Mouse (Mus musculus) embryonic stem cell, embryonic (primary cell): ENCODE results near the gene Rab3il1.
"Not testable (repeated sequence)": the region's sequence is repeated elsewhere in the genome, so short reads cannot be mapped to it uniquely, and the experiment has no call there.

Experiments used
- CTCF ChIA-PET, 4 experiments: fragments of 300-600 bp in 2 of 4; fragments of 350-600 bp in 2 of 4; sonication (Branson Sonifier 250); formaldehyde crosslinking; loops; one replicate each; lab custom pipeline; 2022; ENCODE audit warnings: inconsistent platforms in 2 of 4; lab: Charles Lee
- POLR2A ChIA-PET, 4 experiments: fragments of 300-600 bp in 2 of 4; fragments of 350-600 bp in 2 of 4; sonication (Branson Sonifier 250); formaldehyde crosslinking; loops; one replicate each; lab custom pipeline; 2022; ENCODE audit warnings: antibody characterized with exemption in 4 of 4, inconsistent platforms in 1 of 4; lab: Charles Lee

The Rab3il1 gene

DNA sequence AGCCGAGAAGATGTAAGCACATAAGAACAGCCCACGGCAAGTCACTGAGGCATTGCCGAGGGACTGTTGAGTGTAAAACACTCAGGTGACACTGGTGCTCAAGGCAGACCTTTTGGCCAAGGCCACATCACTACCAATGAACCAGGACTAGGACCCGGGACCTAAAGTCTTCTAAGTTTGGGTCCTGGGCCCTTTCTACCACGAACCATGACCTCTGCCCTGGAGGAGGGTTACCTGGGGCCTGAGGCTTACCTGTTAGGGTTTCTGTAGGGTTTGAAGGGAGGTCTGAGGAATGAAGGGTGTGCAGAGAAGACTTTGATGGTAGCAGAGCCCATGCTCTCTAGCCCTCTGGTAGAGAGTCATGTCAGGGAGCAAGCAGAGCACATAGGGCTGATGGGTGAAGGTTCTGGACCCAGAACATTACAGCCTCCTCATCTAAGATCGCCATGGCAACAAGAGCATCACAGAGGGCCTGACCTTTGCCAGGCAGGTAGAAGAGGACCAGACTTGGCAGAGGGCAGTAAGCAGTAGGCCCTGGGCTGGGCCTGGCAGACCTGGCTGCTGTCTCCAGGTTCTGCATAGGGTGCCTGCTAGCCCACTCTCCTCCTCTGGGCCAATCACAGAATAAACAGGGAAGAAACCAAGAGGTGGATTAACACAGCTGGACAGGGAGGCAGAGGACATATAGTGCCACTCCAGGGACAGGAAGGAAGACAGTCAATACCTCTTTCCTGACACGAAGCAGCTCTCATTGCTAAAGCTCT, at the start of gene Rab3il1, which contains the start of gene Best1:
Rab3il1 (plus strand) TSS at position 464 of the 764 bp plus-strand sequence.
Best1 (minus strand) TSS at position 428 of the 764 bp plus-strand sequence.
- POLR2A ChIA-PET, result interaction anchor here in 2 of 4 experiments (0.6 to 8.1 kb wide), 2 partner anchors 12 to 754 kb away, joined by 10 to 39 read pairs; no protein-coding TSS in a partner anchor
- CTCF ChIA-PET, result interaction anchor here in 3 of 4 experiments (0.6 to 3.4 kb wide), 6 partner anchors 10 to 33 kb away, joined by 3 to 25 read pairs (median 10); no protein-coding TSS in a partner anchor

DNA sequence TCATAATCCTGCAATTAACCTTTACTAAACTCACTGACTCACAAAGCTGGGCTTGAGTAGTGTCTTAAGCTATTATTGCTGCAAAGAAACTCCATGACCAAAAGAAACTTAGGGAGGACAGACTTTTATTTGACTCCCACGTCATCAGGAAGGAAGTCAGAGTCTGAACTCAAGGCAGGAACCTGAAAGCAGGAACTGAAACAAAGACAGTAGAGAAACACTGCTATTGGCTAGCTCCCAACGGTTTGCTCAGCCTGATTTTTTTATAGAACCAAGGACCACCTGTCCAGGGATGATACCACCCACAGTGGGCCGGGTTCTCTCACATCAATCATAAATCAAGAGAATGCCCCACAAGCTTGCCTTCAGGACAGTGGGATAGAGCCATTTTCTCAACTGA, 49.1 kb upstream of the Rab3il1 start:
- POLR2A ChIA-PET, result interaction anchor here in 2 of 4 experiments (0.7 to 1.3 kb wide), 3 partner anchors 30 to 61 kb away, joined by 3 read pairs; no protein-coding TSS in a partner anchor
- CTCF ChIA-PET, result no interaction called here

GRCm38 (mm10) chr19:9952912-9953311, 48.6 kb upstream of the Rab3il1 start:
- ChIA-PET POLR2A (interaction anchor here in 2 of 4 experiments (0.8 to 1.3 kb wide), 3 partner anchors 28 to 61 kb away, joined by 3 read pairs; no protein-coding TSS in a partner anchor), CTCF (no interaction called here)

DNA sequence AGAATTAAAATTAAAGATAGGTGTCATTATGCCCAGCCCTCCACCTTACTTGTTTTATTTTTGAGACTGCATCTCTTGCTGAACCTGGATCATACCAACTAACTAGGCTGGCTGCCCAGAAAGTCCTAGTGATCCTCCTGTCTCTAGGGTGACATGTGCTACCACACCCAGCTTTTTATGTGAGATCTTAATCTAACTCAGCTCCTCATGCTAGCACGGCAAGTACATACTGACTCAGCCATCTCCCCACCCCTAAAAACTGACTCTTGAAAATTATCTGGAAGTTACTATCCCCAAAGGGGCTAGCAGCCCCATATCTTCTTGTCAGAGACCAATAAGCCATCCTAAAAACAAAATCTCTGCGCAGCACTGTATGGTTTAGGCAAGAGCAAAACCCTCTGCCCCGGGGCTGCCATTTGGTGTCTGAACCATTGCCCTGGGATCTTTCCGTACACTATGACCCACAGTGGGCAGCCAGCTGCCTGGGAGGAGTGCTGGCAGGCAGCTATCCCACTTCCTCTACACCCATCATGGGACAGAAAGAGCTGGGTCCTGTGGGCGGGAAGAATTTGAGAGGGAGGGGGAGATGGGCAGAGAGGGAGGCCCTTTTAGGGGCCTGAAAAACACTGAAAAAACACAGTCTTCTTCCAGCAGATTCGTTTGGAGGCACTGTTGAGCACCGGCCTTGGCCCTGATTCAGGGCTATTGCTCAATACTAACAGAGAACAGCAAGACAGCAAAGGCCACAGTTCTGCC, 47.2 kb upstream of the Rab3il1 start:
- POLR2A ChIA-PET, result interaction anchor here in 3 of 4 experiments (1.4 to 2.4 kb wide), 6 partner anchors 14 to 39 kb away, joined by 3 to 6 read pairs (median 4); no protein-coding TSS in a partner anchor
- CTCF ChIA-PET, result interaction anchor here in 1 of 4 experiments (0.7 kb wide), 1 partner anchor 144 kb away, joined by 4 read pairs; no protein-coding TSS in a partner anchor

DNA sequence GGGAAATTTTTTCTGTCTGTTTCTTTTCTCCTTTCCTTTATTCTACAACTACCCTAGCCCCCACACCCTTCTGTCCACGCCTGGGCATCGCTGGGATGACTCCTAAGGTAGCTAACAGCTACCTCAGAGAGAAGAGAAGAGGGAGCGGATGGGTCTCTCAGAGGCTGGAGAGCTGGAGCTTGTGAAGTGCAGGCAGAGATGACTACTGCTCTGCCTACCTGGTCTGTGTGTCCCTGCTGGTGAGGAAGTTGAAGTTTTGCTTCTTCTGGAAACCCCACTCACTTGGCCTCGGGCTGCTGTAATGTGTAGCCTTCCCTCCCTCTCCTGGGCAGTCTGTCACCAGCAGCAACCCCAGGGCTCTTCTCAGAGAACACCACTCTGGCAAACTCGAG, 46.7 kb upstream of the Rab3il1 start:
- POLR2A ChIA-PET, result interaction anchor here in 3 of 4 experiments (1.4 to 2.4 kb wide), 6 partner anchors 15 to 38 kb away, joined by 3 to 6 read pairs (median 4); no protein-coding TSS in a partner anchor
- CTCF ChIA-PET, result interaction anchor here in 1 of 4 experiments (0.7 kb wide), 1 partner anchor 144 kb away, joined by 4 read pairs; no protein-coding TSS in a partner anchor

DNA sequence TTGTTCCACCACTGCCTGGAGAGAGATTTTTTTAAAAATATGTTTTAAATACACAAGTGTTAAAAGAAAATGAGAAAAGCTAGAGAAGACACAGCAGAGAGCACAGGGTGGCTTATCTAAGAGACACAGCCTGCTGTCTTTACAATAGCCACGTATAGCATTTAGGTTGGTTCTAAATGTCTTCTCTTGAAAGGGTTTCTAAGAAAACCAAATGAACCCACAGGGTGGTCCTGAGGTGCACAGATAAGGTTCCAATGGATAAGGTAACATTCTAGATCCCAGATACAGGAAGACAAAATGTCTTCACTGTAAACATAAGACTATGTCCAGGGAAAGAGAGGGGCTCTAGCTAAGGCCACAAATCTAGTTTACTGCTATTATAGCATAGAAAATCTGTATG, 46.0 kb upstream of the Rab3il1 start:
- CTCF ChIA-PET, result interaction anchor here in 1 of 4 experiments (0.6 kb wide), 1 partner anchor 31 kb away, joined by 3 read pairs; no protein-coding TSS in a partner anchor
- POLR2A ChIA-PET, result interaction anchor here in 3 of 4 experiments (1.4 to 2.4 kb wide), 6 partner anchors 20 to 37 kb away, joined by 3 to 5 read pairs (median 4); no protein-coding TSS in a partner anchor

GRCm38 (mm10) chr19:9956624-9957388, 44.7 kb upstream of the Rab3il1 start:
- CTCF ChIA-PET, result interaction anchor here in 2 of 4 experiments (0.5 to 0.7 kb wide), 2 partner anchors 153 to 840 kb away, joined by 3 to 5 read pairs; no protein-coding TSS in a partner anchor
- POLR2A ChIA-PET, result interaction anchor here in 3 of 4 experiments (0.6 to 1.7 kb wide), 5 partner anchors 20 to 986 kb away, joined by 3 to 6 read pairs (median 4); no protein-coding TSS in a partner anchor

- ChIA-PET CTCF (interaction anchor here in 1 of 4 experiments (0.6 kb wide), 1 partner anchor 26 kb away, joined by 3 read pairs; no protein-coding TSS in a partner anchor), POLR2A (interaction anchor here in 2 of 4 experiments (0.6 to 1.6 kb wide), 2 partner anchors 24 to 37 kb away, joined by 3 to 6 read pairs; no protein-coding TSS in a partner anchor)
Observed at GRCm38 (mm10) chr19:9957965-9958364, 43.5 kb upstream of the Rab3il1 start.

DNA sequence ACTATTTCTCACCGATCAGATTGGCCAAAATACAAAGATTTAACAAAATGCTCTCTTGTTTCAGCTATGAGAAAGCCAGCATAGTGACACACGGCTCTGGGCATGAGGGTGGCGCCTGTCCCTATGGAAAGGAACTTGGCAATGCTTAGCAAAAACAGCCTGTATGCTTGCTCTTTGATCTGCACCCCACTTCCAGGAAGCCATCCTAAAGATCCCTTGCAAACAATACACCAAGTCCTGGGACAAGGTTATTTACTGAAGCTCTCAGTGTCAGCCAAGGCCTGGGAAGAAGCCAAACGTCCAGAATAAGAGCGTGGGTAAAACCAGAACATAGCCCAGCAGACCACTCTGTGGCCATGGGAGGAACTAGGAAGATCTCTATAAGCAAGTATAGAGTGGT, 40.7 kb upstream of the Rab3il1 start:
- CTCF ChIA-PET, result no interaction called here
- POLR2A ChIA-PET, result interaction anchor here in 1 of 4 experiments (1.5 kb wide), 1 partner anchor 22 kb away, joined by 6 read pairs; no protein-coding TSS in a partner anchor

DNA sequence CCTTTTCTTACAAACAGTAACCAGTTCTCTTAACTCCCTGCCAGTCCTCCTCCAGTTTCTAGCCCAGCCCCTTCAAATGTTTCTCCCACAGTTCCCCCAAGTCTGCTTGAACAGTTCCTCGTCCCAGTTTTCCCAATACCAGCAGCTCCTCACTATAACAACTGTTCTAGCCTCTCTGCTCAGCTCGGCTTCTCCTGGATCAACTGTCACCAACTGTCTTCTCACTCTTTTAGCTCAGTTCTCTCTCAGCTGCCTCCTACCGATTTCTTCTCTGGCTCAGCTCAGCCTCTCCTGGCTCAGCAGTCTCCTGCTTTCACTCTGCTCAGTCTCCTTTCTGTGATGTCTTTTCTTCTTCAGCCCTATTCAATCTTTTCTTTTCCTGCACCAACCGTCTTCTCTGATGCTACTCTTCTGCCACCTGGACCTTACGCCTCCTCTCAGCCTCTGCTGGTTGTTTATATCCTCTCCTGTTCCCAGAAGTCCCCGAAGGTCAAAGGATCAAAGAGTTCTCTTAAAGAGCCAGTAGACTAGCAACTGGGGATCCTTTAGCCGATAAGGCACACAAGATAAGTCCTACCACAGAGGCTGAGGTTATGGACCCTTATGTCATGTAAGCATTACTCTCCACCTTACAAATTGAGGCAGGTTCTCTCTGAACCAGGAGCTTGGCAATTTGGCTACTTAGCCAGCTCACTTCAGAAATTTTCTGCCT, 37.1 kb upstream of the Rab3il1 start:
- CTCF ChIA-PET, result no interaction called here
- POLR2A ChIA-PET, result interaction anchor here in 3 of 4 experiments (0.5 to 2.4 kb wide), 5 partner anchors 14 to 560 kb away, joined by 3 to 8 read pairs (median 5); partner anchors contain the start of genes Cpsf7 (in 1 of the 3) and Fth1 (in 1 of the 3)

GRCm38 (mm10) chr19:9966096-9966867, 35.2 kb upstream of the Rab3il1 start:
- ChIA-PET CTCF (interaction anchor here in 1 of 4 experiments (0.7 to 0.8 kb wide), 2 partner anchors 22 to 27 kb away, joined by 3 to 4 read pairs; no protein-coding TSS in a partner anchor), POLR2A (interaction anchor here in 2 of 4 experiments (1.5 to 2.4 kb wide), 2 partner anchors 15 to 16 kb away, joined by 5 to 8 read pairs; partner anchors contain the start of gene Fth1 (in 1 of the 2))

- CTCF ChIA-PET, result interaction anchor here (0.6 to 1.6 kb wide), 6 partner anchors 23 to 976 kb away, joined by 3 to 7 read pairs (median 4); no protein-coding TSS in a partner anchor
- POLR2A ChIA-PET, result interaction anchor here in 3 of 4 experiments (0.6 to 6.5 kb wide), 8 partner anchors 10 to 57 kb away, joined by 3 to 50 read pairs (median 6); partner anchors contain the start of gene Fth1 (in 1 of the 3)
Observed at GRCm38 (mm10) chr19:9968081-9968787, 33.2 kb upstream of the Rab3il1 start.

DNA sequence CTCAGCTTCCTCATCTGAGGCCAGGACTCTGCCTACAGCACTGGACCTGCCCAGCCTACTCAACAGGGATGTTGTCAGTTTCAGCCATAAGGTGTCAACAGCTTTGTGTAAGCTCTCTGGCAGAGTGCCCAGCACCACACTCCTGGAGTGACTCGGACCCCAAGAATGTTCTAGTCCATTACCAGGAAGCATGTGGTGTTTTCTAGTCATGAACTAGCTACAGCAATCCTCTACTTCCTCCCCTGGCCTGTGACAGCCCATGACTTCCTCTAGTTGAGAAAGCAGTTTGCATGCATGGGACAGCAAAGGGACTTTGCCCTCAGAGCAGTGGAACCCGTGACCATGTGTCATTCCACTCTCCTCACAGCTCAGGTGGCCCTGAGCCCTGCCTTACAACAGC, 26.6 kb upstream of the Rab3il1 start:
- CTCF ChIA-PET, result not testable (repeated sequence)
- POLR2A ChIA-PET, result interaction anchor here in 2 of 4 experiments (0.9 to 1.0 kb wide), 2 partner anchors 8 to 20 kb away, joined by 4 to 5 read pairs; no protein-coding TSS in a partner anchor

DNA sequence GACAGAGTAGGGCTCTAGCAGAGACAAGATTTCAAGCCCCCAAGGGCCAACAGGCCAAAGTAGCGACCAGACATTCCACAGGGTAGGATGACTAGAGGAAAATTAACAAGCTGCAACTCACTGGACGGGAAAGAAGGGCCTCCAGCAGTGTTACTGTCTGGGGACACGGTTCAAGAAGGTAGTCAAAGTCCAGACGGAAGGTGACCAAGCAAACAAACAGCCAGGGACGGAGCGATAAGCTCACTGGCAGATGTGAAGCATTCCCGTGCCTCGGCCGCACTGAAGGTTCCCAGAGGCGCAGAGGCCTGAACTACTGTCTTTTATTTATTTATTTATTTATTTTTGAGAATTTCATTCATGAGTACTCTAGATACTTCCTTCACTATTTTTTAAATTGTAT, 24.4 kb upstream of the Rab3il1 start:
- ChIA-PET CTCF (interaction anchor here in 3 of 4 experiments (0.6 to 1.4 kb wide), 6 partner anchors 13 to 49 kb away, joined by 3 to 7 read pairs (median 4); no protein-coding TSS in a partner anchor), POLR2A (interaction anchor here in 1 of 4 experiments (1.3 to 3.3 kb wide), 5 partner anchors 8 to 38 kb away, joined by 4 to 12 read pairs (median 7); no protein-coding TSS in a partner anchor)
